Mouse (Mus musculus) cortical plate, adult 2 months (tissue): Measurements from ENCODE around the gene Atp8a1. TPM values are rescaled to one million over a fixed set of nuclear protein-coding genes. Genes with fewer than 3 reads are reported as not detected.
"Not testable (repeated sequence)": the region's sequence is repeated elsewhere in the genome, so short reads cannot be mapped to it uniquely, and the experiment has no call there.

Experiments used
- H3K27ac ChIP-seq: fragments of 200-500 bp; 2 replicates; pipeline ENCODE4 v1.5.1; 2012; ENCODE audit warnings: low read length, control low read depth, inconsistent platforms; ENCODE audit not compliant: insufficient read depth
- H3K4me1 ChIP-seq: fragments of 200-500 bp; 2 replicates; pipeline ENCODE4 v1.6.1; 2011; ENCODE audit warnings: low read length; ENCODE audit not compliant: control insufficient read depth, insufficient read depth
- H3K4me3 ChIP-seq: fragments of 200-500 bp; 2 replicates; pipeline ENCODE4 v1.5.1; 2011; ENCODE audit warnings: mild to moderate bottlenecking, low read length, control low read depth; ENCODE audit not compliant: insufficient read depth
- CTCF ChIP-seq: fragments of 200-500 bp; IDR thresholded peaks from 2 replicates; pipeline ENCODE4 v1.5.1; 2011; ENCODE audit warnings: mild to moderate bottlenecking, control low read depth, low read length; ENCODE audit not compliant: insufficient read depth; ENCODE audit errors: extremely low read depth
- POLR2A ChIP-seq: fragments of 200-500 bp; IDR thresholded peaks from 2 replicates; pipeline ENCODE4 v1.6.1; 2011; ENCODE audit warnings: mild to moderate bottlenecking, low read length, control low read depth; ENCODE audit not compliant: insufficient read depth; ENCODE audit errors: extremely low read depth
- polyA plus RNA-seq: library from polyadenylated mRNA; depleted of rRNA; stranded (reverse); fragments of >200 nt; gene quantifications from 2 replicates; pipeline ENCODE4 v1.2.3, GENCODE M21; 2012

Atp8a1 gene
- polyA plus RNA-seq, 1 experiment, result 70.3 TPM

DNA sequence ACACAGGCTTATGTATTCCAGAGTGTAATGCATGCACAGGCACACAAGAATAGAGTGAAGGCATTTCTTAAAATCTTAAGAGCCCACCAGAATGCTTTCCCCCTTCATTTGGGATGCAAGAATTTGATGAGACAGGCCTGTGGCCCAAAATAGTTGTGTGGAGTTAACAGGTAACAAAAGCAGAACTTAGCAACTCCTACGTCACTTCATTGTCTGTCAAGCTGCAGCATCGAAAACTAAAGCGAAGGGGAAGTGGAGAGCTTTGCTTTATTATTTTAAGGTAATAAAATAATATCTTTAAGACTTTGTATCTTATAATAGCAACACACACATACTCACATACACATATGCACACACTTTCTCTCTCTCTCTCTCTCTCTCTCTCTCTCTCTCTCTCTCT, 20.3 kb downstream of the Atp8a1 start:
- Histone ChIP-seq H3K4me1 (peaks cover 17% of the 10 kb centered on the region), H3K4me3 (no peak overlapping the region), H3K27ac (no peak overlapping the region)
- TF ChIP-seq POLR2A, result no peak
- TF ChIP-seq CTCF, result no peak

DNA sequence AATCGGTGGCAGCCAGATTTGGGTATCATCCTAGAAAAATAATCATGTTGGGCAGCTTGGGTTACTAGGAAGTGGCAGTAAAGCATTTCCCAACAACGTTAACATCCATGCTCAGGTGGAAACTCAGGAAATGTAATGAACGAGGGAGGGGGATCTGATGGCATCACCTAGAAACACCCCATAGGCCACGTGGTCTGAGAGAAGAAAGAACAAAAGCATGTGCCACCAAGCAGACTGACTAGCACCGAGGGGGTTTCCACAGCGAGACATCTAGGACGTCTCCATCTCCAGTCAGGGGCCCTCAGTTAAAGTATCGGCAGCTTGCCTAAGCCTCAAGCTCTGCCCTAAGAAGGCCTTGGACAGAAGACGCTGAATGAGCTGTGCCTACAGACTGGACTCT, 21.0 kb downstream of the Atp8a1 start:
- TF ChIP-seq POLR2A (no peak), CTCF (no peak)
- Histone ChIP-seq H3K4me3 (no peak overlapping the region), H3K27ac (no peak overlapping the region), H3K4me1 (peaks cover 15% of the 10 kb centered on the region)

- TF ChIP-seq CTCF (no peak), POLR2A (no peak)
- Histone ChIP-seq H3K4me3 (no peak overlapping the region), H3K4me1 (peaks cover 18% of the 10 kb centered on the region), H3K27ac (no peak overlapping the region)
Measured at GRCm38 (mm10) chr5:67824600-67824999, 22.6 kb downstream of the Atp8a1 start.

DNA sequence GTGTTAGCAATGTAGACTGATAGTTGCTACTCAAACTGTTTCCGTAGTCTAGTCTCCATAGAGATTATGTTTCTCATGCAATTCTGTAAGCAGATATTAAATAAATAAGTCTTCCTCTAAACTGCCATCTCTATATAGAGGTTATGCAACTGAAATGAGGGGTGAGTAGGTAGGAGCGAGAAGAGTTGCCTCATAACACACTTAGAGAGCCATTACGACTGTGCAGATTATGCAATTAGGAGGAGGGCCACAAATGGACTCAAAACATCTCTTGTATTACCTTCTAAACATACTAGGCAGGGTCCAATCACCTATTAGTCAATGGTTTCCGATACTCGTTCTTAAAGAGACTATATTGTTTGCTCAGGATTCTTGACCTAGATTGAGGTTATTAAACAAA, 23.5 kb downstream of the Atp8a1 start:
- no peak for TF ChIP-seq CTCF
- TF ChIP-seq POLR2A, result no peak
- Histone ChIP-seq H3K4me3 (no peak overlapping the region), H3K27ac (no peak overlapping the region)

DNA sequence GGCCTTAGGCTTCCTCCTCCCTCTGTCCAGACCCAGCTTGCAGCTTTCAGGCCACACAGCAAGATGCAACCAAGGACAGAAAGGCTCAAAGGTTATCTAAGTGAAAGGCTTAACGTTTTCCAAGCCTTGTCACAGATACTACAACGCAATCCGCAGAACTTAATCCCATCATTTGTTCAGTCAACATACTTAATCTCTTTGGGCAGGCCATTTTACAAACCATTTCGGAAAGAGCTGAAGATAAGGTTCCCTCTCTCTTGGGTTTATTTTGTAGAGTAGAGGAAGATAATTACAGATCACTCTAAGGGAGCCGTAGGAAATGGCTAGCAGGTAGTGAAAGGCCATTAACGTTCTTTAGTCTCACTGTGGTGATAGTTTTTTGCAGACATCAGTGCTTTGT, 24.6 kb downstream of the Atp8a1 start:
- TF ChIP-seq CTCF (no peak), POLR2A (no peak)
- Histone ChIP-seq H3K27ac (peak overlapping the region; percentile 51; the same call in 1 of the 2 replicates), H3K4me3 (no peak overlapping the region), H3K4me1 (peaks cover 20% of the 10 kb centered on the region)

More for the DNA sequence above, 23.5 kb downstream of the Atp8a1 start:
- peaks cover 18% of the 10 kb centered on the region for H3K4me1 ChIP-seq

DNA sequence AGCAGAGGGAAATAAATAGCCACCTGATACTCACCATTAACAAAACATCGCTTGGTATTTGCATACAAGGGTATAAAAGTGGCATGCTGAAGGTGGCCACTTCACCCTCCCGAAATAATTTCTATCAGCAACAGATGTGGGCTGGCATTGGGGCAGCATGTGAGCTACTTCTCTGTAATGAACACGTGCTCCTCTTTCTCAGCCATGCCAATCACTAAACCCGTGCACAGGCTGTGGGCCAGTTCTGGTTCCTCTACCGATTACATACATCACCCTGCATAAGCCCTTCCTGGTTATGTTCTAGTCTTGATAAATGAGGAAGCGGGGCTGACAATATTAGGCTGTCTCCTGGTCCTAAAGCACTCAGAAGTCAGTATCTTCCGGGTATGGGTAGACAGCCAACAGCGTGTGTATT, 25.2 kb downstream of the Atp8a1 start:
- Histone ChIP-seq H3K4me1 (peaks cover 20% of the 10 kb centered on the region), H3K27ac (no peak overlapping the region), H3K4me3 (no peak overlapping the region)
- TF ChIP-seq CTCF (no peak), POLR2A (no peak)

DNA sequence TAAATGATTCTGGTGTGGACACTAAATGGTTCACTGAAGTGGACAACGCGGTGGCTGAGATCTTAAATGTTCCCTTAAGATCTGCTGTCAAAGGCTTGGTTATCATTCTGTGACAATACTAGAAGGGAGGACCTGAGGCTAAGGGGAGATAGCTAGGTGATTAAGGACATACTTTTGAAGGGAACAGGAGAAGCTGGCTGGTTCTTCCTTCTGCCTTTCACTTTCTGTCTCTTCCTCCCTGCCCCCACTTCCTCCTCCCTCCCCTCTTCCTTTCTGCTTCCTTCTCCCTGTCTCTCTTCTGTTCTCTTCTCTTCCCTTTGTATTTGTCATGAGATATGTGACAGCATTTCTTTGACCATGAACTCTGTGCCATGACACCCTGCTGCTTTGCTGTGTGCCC, 26.0 kb downstream of the Atp8a1 start:
- TF ChIP-seq POLR2A, result no peak
- TF ChIP-seq CTCF, result no peak
- Histone ChIP-seq H3K4me3 (no peak overlapping the region), H3K27ac (no peak overlapping the region), H3K4me1 (peaks cover 21% of the 10 kb centered on the region)

GRCm38 (mm10) chr5:67819451-67819850, 27.8 kb downstream of the Atp8a1 start:
- H3K4me3 ChIP-seq, result no peak overlapping the region
- no peak overlapping the region for H3K27ac ChIP-seq
- peaks cover 25% of the 10 kb centered on the region for H3K4me1 ChIP-seq
- no peak for TF ChIP-seq POLR2A
- TF ChIP-seq CTCF, result no peak

DNA sequence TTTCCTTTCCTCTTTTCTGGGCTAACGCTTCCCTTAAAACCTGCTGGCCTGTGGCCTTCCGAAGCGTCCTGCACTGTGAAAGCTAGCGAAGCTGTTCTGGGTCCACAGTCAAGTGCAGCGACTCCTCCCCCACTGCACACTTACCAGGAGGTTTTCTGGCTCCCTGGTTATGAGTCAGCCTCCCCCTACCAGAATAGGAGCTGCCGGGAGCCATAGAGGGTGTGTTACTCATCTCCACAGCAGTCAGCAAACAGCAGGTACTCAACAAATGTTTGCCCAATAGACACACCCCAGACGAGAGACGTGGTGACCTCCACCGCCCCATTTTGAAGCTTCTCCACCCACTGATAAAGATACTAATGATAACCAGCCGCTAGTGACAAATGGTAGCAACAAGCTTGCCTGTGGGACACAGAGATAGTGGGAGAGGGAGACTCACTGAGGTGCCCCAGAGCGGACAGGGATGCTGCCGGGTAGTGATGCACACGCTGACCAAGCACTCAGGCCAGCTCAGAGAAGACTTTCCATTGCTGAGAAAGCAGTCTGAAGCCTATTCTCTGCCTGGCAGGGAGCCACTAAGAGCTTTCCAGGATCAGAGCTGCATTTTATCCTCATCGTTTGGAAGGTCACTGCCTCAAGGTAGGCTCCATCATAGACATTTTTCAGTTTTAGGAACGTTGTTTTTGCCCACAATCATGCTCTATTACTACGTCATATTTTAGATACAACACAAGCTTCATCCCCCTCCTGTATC, 31.5 kb downstream of the Atp8a1 start:
- H3K4me1 ChIP-seq, result peaks cover 15% of the 10 kb centered on the region
- H3K27ac ChIP-seq, result no peak overlapping the region
- TF ChIP-seq CTCF (no peak), POLR2A (no peak)
- no peak overlapping the region for H3K4me3 ChIP-seq

GRCm38 (mm10) chr5:67815060-67815459, 32.2 kb downstream of the Atp8a1 start:
- H3K4me3 ChIP-seq, H3K27ac ChIP-seq: not testable (repeated sequence)
- H3K4me1 ChIP-seq, result peaks cover 15% of the 10 kb centered on the region
